Mouse (Mus musculus) retina, postnatal 7 days (tissue): ENCODE data around the gene Eno2.
A peak's percentile ranks its signal among the peaks of the same experiment; 100 is the strongest.
"Not testable (repeated sequence)": the region's sequence is repeated elsewhere in the genome, so short reads cannot be mapped to it uniquely, and the experiment has no call there.

Experiments used
- DNase-seq: peaks from one replicate; pipeline ENCODE4 v3.0.0-alpha.2; 2012; ENCODE audit warnings: low read depth, low spot score

Eno2 gene

GRCm38 (mm10) chr6:124805341-124806321 lies 36.2 kb upstream of the Eno2 start:
- DNase-seq: peak; percentile 75

DNA sequence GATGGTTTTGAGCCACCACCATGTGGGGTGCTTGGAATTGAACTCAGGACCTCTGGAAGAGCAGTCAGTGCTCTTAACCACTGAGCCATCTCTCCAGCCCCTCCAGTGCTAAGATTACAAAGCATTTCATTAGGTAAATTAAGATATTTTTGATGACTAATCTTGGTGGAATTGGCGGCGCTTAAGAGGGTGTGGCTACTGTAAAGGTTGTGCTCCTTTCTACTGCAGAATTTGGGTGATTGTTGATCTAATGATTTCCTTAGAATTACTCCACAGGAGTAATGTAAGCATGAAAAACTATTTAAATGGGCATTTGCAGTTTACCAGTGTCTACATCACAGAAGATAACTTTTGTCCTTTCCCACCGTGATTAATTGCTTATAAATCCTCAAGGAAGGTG lies 34.9 kb upstream of the Eno2 start:
- no peak for DNase-seq

DNA sequence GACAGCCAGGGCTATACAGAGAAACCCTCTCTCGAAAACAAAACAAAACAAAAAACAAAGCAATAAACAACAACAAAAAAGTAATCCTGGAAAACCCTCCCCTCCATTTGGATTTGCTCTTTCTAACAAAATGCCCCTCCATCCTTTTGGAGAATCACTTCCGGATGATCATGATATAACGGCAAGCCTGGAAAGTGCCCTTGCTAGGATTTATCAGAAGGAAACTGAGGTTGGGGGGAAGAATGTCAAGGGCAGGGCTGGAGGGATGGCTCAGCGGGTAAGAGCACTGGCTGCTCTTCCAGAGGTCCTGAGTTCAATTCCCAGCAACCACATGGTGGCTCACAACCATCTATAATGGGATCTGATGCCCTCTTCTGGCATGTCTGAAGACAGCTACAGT lies 34.2 kb upstream of the Eno2 start:
- not testable (repeated sequence) for DNase-seq

GRCm38 (mm10) chr6:124803061-124803460 lies 33.6 kb upstream of the Eno2 start:
- no peak for DNase-seq

DNA sequence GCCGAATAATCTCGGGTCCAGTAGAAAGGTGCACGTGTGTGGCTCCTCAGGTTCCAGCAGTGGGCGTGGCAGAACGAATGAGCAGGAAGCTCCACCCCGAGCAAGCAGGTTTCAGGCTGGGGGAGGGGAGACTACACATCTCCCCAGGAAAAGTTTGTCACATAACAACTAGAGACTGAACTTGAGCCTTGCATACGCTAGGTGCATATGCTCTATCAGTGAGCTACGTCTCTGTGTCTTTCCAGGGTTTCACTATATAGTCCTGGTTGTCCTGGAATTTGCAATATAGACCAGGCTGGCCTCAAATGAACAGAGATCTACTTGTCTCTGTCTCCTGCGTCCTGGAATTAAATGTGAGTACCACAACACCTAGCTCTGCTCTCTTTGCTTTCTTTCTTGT lies 32.9 kb upstream of the Eno2 start:
- DNase-seq: not testable (repeated sequence)

- no peak for DNase-seq
Measured at GRCm38 (mm10) chr6:124796200-124796599, 26.7 kb upstream of the Eno2 start.

DNA sequence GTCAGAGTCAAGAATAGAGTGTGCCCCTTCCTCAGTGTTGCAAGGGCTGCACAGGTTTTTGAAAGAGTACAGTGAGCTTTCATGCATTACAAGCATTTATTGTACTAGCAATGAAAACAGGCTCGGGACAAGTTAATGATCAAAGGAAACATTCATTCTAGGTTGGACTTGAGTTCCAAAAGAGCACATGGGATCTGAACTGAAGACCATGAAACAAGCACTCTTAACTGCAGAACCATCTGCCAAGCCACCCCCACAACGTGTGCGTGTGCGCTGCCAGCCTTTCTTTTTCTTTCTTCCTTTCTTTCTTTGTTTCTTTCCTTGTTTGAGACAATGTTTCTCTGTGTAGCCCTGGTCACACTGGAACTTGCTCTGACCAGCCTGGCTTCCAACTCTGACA lies 26.3 kb upstream of the Eno2 start:
- no peak for DNase-seq

DNA sequence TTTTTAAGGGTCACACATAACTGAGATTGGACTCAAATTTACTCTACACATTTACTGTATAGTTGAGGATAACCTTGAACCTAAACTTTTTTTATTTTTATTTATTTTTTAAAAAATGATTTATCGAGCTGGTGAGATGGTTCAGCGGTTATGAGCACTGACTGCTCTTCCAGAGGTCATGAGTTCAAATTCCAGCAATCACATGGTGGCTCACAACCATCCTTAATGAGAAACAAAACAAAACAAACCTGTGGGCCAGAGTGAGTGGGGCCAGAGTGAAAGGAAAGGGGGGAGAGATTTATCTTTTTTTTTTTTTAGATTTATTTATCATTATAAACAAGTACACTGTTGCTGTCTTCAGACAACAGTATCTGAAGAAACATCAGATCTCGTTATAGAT lies 22.4 kb upstream of the Eno2 start:
- no peak for DNase-seq

GRCm38 (mm10) chr6:124790121-124790520 lies 20.6 kb upstream of the Eno2 start:
- no peak for DNase-seq

DNA sequence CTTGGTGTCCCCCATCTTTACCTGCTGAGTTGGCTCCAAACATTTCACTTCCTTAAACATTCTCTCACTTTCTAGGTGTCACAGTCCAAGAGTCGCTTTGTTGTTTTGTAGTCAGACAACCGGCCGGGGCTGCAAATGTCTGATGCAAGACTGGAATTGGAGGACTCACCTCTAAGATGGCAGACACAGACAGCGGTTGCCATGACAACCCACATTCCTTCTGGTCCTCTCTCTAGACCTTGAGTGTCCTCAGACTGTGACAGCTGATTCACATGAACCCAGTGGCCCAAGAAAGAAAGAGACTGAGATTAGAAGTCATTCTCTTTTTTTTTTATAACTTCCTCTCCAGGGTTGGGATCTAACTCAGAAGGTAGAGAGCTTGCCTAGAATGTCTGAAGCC lies 20.0 kb upstream of the Eno2 start:
- no peak for DNase-seq

- no peak for DNase-seq
Measured at GRCm38 (mm10) chr6:124787722-124788121, 18.2 kb upstream of the Eno2 start.

DNA sequence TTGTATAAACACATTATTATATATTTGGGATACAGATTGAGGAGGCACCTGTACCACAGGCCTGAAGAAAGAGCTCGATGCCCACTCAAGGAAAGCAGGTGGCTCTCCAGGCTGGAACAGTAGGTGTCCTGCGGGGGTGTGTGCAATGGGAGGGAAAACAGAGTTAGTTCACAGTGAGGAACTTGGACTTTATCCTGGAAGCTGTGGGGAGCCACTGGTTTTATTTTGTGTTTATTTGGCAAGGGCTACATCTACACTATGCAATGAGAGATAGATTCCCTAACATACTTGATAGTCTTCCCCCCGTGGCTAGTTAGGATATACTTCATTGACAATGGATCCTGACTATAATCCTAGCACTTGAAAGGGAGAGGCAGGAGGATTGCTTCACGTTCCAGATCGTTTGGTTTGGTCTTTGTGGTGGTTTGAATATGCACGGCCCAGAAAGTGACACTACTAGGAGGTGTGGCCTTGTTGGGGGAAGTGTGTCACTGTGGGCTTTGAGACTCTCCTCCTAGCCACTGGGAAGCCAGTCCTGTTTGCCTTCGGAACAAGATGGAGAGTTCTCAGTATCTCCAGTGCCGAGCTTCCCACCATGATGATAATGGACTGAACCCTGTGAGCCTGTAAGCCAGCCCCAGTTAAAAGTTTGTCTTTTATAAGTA lies 17.4 kb upstream of the Eno2 start:
- no peak for DNase-seq

DNA sequence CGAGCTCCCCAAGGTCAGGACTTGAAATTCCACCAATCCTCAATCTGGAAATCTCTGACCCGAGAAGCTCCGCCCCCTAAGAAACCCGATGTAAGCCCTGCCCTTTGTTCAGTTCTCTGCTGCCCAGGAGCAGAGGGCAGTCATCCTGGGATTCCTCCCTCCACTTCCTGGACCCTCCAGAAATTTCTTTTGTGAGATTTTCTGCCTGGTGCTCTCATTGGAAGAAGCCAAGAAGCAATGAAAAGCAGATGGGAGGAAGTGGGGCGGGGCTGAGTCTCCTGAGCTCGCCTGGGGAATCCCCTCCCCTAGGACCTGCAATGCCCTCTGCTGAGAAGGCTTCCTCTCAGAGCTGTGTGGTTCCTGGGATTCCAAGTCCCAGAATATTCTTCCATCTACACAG lies 13.0 kb upstream of the Eno2 start:
- no peak for DNase-seq

DNA sequence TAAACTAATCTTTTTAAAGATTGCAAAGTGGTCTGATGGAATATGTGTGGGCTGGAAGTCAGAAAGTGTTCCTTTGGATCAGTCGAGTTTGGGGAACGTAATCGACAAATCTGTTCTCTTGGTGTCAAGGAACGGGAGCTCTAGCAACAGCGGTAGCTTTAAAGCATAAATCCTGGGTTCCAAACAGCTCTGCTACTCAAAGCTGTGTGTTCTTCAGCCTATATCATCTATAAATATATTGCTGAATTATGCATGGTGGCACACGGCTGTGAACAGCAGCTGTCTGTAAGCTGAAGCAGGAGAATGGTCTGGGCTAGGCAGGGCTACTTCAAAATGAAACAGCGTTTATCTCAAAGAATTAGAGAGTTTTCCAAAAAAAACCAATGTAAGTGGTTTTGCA lies 11.4 kb upstream of the Eno2 start:
- no peak for DNase-seq

GRCm38 (mm10) chr6:124779984-124780416 lies 10.5 kb upstream of the Eno2 start:
- DNase-seq: no peak

DNA sequence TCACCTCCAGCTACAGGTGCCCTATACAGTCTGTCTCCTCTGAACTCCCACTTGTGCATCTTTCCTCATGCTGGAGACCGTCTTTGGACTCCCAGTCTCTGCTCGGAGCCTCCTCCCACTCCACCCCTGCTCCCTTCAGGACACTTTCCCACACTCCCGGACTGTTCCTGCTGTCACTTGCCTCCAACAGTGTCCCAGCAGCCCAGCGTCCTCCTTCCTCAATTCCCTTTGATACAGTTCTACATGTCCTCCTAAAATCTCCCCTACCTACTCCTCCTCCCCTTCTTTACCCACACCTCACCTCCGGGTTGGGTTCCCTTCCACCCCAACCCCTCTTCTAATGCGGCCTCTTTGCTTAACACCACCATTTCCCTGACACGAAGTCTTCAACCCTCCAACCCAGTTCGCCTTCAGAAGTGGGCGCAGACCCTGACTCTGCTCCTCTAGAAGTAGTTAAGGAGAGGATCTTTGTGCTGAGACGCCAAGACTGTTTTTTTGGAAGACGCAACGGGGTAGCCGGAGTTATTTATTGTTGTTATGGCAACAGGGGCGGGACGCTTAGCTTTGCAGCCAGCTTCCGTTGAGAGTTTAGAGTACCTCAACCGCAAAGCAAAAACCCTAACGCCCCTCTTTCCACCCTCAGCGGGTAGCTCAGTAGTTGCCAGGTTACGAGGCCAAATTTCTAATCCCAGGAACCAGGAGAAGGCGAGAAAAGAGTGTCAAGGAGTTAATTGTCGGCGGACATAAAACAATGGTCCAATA lies 9.9 kb upstream of the Eno2 start, which contains the start of gene Lrrc23:
Lrrc23 (minus strand) TSS at position 506 of the 762 bp plus-strand sequence.
- no peak for DNase-seq

DNA sequence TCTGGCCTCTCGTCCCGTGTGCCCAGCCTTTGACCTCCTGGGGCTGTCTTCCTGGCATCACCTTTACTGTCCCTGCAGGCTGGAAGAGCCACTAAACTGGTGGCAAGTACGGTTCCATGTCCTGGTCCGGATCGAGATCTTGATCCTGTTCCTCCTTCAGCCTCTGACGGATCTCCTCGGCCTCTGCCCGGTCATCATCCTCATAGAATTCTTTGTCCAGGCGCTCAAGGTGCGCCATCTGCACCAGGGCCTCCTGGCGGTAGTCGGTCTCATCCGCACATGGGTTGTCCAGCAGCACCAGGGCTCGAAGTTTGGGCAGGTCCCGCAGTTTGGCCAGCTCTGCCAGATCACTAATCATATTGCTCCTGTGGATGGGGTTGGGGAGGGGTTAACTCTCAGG lies 1.0 kb upstream of the Eno2 start:
- DNase-seq: no peak

DNA sequence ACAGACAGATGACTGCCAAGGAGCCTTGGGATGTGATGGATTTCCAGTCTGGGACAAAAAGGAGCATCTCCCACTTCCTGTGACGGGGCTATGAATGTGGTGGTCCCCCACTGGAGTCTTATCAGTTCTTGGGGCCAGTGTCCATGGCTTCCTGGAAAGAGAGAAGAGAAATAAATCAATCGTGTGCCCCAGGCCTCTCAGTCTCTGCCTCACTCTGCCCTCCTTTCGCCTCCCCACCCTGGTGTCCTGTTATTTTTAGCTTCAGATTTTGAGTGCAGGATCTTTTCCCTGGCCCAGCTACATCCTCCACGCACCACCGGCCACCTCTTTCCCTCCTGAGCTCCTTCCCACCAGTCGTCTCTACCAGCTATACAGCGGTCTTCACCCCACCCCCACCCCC lies 540 bp upstream of the Eno2 start:
- no peak for DNase-seq

- no peak for DNase-seq
Measured at GRCm38 (mm10) chr6:124768704-124769044, 799 bp downstream of the Eno2 start.

DNA sequence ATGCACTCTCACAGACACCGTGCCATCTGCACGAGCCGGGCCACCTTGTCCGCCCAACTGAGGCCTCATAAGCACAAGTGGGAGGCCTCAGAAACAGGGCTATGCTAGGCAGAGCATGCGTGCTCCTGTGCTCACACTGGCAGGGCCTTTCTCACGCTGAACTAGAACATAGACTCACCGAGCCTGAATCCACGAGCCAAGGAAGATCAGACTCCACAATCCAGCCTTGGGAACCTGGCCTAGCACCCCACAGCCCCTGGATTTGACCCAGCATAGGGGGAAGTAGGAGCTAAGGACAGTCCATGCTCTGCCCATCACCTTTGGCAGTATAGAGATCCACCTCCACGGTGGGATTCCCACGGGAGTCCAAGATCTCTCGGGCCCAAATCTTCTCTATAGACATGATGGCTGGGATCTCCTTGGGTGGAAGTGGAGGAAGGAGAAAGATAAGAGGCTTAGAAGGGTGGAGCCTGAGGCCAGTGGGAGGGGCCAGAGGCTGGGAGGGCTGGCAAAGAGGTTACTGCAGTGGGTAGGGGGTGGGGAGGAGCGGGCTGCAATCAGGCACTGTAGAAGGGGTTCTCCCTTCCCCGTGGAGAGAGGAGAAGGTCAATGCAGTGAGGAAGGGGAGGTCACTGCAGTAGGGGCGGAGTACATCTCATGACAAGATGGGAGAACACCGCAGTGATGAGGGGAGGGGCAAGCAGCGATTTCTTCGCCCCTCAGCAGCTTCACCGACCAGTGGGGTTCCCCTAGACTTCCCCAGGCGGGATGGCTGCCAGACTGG lies 1.4 kb downstream of the Eno2 start:
- DNase-seq: no peak

DNA sequence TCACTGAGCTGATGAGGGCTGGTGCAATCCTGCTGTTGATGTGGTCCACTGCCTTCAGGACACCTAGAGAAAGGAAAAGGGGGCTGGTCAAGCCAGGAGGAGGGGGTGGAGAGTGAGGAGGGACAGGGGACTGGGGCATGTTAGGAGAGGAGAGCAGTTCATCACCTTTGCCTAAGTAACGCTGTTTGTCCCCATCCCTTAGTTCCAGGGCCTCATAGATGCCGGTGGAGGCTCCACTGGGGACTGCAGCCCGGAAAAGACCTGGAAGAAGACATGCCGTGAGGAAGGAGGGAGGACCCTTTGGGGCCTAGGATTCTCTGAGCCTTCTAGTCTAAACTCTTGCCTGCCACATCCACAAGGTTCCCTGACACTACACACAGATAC lies 1.9 kb downstream of the Eno2 start:
- no peak for DNase-seq
